Mouse (Mus musculus) mouse trophoblast stem cell (cell line): ENCODE data around the gene Sos1.
"Not testable (repeated sequence)": the region's sequence is repeated elsewhere in the genome, so short reads cannot be mapped to it uniquely, and the experiment has no call there.

ENCODE experiments used
- in situ Hi-C, 2 experiments: fragments of 300-500 bp; cut with MseI, MboI; formaldehyde crosslinking; loops; 2 replicates in 1 of 2; 3 replicates in 1 of 2; pipeline ENCODE4 v1.15.1; 2025

The Sos1 gene

GRCm38 (mm10) chr17:80496185-80496584, 15.9 kb upstream of the Sos1 start:
- in situ Hi-C loops = no loop called here

- in situ Hi-C loops = no loop called here
Observed at GRCm38 (mm10) chr17:80493891-80494290, 13.6 kb upstream of the Sos1 start.

GRCm38 (mm10) chr17:80492811-80493210, 12.6 kb upstream of the Sos1 start:
- in situ Hi-C loops = no loop called here

- in situ Hi-C loops = no loop called here
Observed at GRCm38 (mm10) chr17:80492274-80492673, 12.0 kb upstream of the Sos1 start.

DNA sequence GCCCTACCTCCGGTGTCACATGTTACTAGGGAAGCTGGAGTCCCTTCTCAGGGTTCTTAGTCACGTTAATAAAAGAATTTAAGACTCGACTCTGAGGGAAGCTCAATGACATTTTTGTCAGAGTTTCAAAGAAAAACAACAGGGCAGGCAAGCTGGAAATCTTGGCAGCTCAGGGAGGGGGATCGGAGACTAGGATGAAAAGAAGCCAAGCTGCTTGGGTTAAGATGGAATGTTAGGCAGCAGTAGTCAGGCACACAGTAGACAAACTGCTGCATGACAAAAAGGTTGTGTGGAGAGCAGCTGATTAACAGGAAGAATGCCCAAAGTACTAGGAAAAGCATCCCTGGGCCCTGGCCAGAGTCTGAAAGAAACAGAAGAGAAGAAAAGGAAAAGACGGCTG, 9.9 kb upstream of the Sos1 start:
- in situ Hi-C loops = no loop called here

DNA sequence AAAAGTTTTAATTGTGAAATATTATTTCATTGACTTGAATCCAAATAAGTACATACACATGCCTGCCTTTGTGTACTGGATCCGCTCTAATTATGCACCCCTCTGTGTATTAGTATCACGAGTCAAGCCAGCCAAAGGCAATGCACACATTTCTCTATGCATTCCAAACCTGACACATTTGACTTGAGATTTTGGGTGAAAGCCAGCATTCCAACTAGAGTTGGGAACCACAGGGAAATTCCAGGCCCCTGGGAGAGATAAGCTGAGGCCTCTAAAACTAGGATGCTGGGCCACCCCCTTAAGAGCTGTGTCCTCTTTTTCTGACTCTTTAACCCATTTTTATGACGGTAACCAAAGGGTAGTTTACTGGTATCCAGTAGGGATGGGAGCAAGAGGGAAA, 8.7 kb upstream of the Sos1 start:
- in situ Hi-C loops = no loop called here

DNA sequence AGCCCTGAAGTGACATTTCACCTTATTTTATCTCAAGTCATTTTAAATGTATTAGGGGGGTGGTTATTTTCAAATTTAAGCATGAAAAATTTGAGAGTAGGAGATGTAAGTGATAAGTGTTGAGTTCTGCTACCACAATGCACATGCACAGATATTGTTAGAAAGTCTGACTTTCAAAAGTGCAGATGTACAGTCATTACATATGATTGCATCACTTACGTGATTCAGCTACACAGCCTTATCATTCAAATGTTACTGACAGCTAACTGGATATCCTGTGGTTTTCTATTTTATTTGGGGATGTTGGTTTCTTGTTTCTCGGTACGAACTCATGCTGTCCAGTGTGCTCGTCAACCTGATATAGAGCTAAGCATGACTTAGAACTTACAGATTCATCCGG, 4.9 kb upstream of the Sos1 start:
- in situ Hi-C loops = no loop called here

DNA sequence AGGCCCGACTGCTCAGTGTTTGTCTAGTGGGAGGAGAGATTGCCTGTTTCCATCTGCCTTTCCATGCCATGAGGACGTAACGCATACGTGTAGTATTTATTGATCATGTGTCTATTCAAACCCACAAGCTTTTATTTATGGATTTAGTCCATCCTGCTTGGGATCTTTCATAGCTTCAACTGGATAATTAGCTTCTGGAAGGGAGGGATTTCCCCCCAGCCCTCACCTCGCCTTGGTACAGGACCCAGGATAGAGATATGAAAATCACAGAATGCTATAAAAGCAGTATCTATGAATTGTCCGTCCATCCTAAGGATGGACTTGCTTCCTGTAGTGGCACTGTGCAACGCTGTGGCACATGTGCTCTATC, 587 bp upstream of the Sos1 start:
- in situ Hi-C loops = loop anchor here (5.0 kb wide), 2 partner anchors 66 to 71 kb away; no protein-coding TSS in a partner anchor

DNA sequence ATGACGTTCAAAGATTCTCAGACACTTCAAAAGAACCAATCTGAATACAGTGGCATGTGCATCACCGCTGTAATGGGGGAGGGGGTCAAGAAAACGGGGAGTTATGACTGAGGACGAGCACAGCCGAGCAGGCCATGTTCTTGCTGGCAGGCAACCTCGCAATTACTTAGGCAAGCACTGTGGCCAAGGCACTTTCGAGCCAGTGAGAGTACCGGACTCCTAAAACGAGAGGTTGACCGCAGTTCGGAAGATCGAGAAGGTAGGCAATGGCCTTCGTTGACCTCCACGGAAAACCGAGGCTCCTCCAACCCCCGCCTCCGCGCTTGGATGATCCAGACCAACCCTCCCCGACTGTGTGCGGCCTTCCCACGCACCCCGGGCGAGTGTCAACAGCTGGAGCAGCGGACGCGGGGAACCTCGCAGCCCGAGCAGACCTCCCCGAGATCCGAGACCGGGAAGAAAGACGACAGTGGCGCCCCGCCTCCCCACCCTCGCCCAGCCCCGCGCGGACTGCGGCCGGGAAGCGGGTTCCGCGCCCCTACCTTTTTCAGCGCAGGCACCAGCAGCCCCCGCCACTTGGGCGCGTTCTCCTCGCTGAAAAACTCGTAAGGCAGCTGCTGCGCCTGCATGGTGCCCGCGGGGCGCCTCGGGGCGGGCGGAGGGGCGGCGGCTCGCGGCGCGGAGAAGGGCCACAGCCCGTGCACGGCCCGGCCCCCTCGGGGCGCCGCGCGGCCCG, 790 bp downstream of the Sos1 start:
- in situ Hi-C loops = loop anchor here (5.0 kb wide), 2 partner anchors 68 to 73 kb away; no protein-coding TSS in a partner anchor

GRCm38 (mm10) chr17:80477679-80478078, 2.6 kb downstream of the Sos1 start:
- in situ Hi-C loops = no loop called here

GRCm38 (mm10) chr17:80476496-80476895, 3.8 kb downstream of the Sos1 start:
- in situ Hi-C loops = no loop called here

DNA sequence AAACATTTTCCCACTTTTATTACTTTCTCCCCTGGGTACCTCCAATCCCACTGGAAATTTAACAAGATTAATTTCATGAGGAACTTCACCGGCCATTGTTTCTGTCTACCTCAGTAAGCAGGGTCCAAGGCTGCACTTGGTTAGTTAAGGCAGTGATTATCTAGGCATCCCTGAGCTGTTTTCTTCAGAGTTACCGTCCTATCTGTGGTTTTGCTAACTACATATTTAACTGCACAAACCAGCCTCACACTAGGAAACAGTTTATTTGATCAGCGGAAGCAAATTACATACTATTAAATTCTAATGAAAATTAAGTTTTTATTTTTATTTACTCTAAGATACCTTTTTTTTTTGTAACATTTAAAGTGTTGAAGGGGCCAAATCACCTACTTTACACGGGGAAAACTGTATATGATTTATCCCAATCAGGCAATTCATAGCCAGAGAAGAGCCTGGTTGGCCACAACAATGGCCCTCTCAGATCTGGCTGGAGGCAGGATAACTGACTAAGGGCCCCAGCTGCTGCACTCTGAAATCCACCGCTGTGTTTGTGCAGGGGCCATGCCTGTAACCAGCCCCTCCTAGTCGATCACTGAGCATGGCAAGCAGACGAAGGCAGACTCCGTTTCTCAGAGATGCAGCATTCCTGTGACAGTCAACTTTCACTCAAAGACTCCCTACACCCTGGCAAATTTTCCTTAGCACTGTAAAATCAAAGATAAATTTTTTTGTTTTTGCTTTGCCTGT, 9.0 kb downstream of the Sos1 start:
- in situ Hi-C loops = no loop called here

- in situ Hi-C loops = not testable (repeated sequence)
Observed at GRCm38 (mm10) chr17:80468417-80468894, 11.8 kb downstream of the Sos1 start.

DNA sequence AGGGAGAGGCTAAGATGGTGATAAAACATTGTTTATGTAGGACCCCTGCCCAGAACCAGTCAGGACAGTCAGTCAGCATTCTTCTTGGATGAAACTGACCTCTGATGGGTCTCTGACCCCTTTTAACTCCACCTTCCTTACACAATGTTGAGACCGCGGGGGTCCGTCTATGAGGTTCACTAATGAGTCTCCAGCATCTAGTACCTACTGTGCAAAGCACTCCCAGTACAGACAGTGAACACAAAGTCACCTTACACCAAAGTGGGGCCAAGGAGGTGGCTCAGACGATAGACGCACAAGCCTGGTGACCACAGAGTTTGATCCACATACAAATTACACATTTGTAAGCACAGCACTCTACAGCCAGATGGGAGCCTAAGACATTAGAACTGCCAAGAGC, 20.0 kb downstream of the Sos1 start:
- in situ Hi-C loops = no loop called here

DNA sequence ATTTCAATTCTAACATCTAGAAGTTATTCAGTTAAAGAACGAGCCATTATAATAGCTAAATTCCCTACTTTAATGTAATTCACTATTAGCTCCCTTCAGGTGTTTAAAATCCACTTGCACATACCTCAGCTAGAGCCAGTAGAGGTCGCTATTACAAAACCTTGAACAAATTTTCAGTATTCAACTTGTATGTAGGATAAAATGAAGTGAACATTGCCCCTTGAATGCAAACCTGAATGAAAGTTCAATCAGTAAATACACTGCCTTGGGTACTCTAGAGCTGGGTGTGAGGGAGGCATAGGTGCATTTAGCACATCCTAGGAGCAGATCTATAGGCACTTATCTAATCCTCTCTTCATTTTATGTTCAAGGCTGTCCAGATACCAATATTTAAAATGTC, 24.6 kb downstream of the Sos1 start:
- in situ Hi-C loops = loop anchor here (5.0 kb wide), 2 partner anchors 102 to 107 kb away; no protein-coding TSS in a partner anchor

- in situ Hi-C loops = no loop called here
Observed at GRCm38 (mm10) chr17:80450426-80451030, 29.7 kb downstream of the Sos1 start.

GRCm38 (mm10) chr17:80446470-80446869, 33.8 kb downstream of the Sos1 start:
- in situ Hi-C loops = no loop called here

DNA sequence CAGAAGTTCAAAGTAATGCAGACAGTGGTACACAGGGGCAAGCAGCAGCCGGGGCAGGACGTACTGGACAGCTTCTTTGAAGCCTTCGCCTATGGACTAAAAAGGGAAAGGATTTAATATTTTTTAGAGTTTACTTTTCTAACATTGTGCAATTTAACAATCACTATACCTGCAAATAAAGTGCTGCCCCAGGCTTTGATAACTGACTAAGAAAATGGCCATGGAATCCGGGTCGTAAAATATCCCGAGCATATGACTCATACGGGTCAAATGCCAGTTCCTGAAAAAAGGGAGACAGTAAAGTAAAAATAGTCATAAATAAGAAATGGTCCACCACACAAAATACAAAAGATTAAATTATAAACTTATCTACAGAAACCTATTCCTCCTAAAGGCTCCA, 34.8 kb downstream of the Sos1 start:
- in situ Hi-C loops = no loop called here

GRCm38 (mm10) chr17:80435680-80436079, 44.6 kb downstream of the Sos1 start:
- in situ Hi-C loops = no loop called here

- in situ Hi-C loops = no loop called here
Observed at GRCm38 (mm10) chr17:80434430-80434829, 45.8 kb downstream of the Sos1 start.

DNA sequence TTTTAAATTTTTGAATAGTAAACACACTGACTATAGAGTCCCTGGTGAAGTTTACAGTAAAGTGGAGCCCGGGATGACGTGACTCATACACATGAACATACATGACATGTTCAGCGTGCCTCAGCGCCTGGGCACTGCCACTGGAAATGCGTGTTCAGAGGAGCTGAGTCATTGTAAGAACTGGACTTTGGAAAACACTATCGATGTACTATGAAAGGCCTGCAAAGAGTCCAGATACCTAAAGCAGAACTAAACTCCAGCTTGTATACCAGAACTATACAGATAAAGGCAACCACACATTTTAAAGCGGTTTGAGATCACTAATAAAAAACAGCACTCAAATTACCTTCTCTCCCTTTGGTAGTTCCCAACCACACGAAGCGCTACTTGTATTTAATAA, 48.3 kb downstream of the Sos1 start:
- in situ Hi-C loops = no loop called here

GRCm38 (mm10) chr17:80427966-80428365, 52.3 kb downstream of the Sos1 start:
- in situ Hi-C loops = no loop called here

GRCm38 (mm10) chr17:80426901-80427300, 53.4 kb downstream of the Sos1 start:
- in situ Hi-C loops = no loop called here
